Mouse (Mus musculus) neutrophil, adult 83 days (primary cell): ENCODE measurements around the gene Clrn2. TPM values are rescaled to one million over a fixed set of nuclear protein-coding genes. Genes with fewer than 3 reads are reported as not detected.

ENCODE experiments used
- total RNA-seq, 2 experiments: library from RNA; stranded (reverse); gene quantifications; one replicate each; pipeline ENCODE4 v1.2.4; 2023

The Clrn2 gene
- not detected for total RNA-seq

GRCm38 (mm10) chr5:45453451-45453850 lies at the start of gene Clrn2:
Gene Clrn2 (plus strand): TSS chr5:45453751.

GRCm38 (mm10) chr5:45449831-45450716 lies 3.5 kb upstream of the Clrn2 start, which contains the start of gene Qdpr:
Gene Qdpr (minus strand): TSS chr5:45450236.

GRCm38 (mm10) chr5:45493191-45494092 lies 39.9 kb downstream of the Clrn2 start, which contains the start of gene Lap3:
Gene Lap3 (plus strand): TSS chr5:45493374.

Other genes starting within 250 kb of the Clrn2 start
- 10 to 100 TPM; 14.7 to 16.0 TPM for gene Qdpr, start 3.5 kb upstream of the Clrn2 start, total RNA-seq
- 10 to 100 TPM; 12.3 to 18.4 TPM for gene Lap3, start 39.6 kb downstream of the Clrn2 start, total RNA-seq
- gene Med28, start 66.5 kb downstream of the Clrn2 start, total RNA-seq = 10 to 100 TPM; 47.7 to 51.1 TPM
- not detected for gene Fam184b, start 185.9 kb downstream of the Clrn2 start, total RNA-seq
- 10 to 100 TPM; 34.6 to 36.5 TPM for gene Ncapg, start 216.2 kb downstream of the Clrn2 start, total RNA-seq